Mouse (Mus musculus) midbrain, embryonic 10.5 days (tissue): Measurements from ENCODE around the gene Igf2bp3. TPM values are rescaled to one million over a fixed set of nuclear protein-coding genes. Genes with fewer than 3 reads are reported as not detected.

Experiments
- DNase-seq: peaks from one replicate; pipeline ENCODE4 v3.0.0-alpha.2; 2017; ENCODE audit warnings: low spot score
- H3K27ac ChIP-seq: fragments of 300-500 bp; sonication (generic); replicated peaks from 2 replicates; pipeline ENCODE4 v1.5.1; 2016; ENCODE audit warnings: mild to moderate bottlenecking
- H3K27me3 ChIP-seq: fragments of 300-500 bp; sonication (generic); 2 replicates; pipeline ENCODE4 v1.6.1; 2016; ENCODE audit warnings: low read depth, mild to moderate bottlenecking; ENCODE audit not compliant: poor library complexity, severe bottlenecking
- H3K36me3 ChIP-seq: fragments of 300-500 bp; sonication (generic); 2 replicates; pipeline ENCODE4 v1.6.1; 2016; ENCODE audit warnings: mild to moderate bottlenecking, moderate library complexity
- H3K4me1 ChIP-seq: fragments of 300-500 bp; sonication (generic); 2 replicates; pipeline ENCODE4 v1.6.1; 2016
- H3K4me3 ChIP-seq: fragments of 300-500 bp; sonication (generic); 2 replicates; pipeline ENCODE4 v1.5.1; 2016; ENCODE audit warnings: mild to moderate bottlenecking, moderate library complexity
- H3K9me3 ChIP-seq: fragments of 300-500 bp; sonication (generic); replicated peaks from 2 replicates; pipeline ENCODE4 v1.6.1; 2016; ENCODE audit warnings: mild to moderate bottlenecking
- WGBS: fragments of 180-500 bp; shearing (Covaris S2); methylation state at CpG from one replicate; pipeline ENCODE4 v1.1.7; 2016; 5-methylcytosine and 5-hydroxymethylcytosine counted together
- polyA plus RNA-seq: library from polyadenylated mRNA; unstranded; fragments of >200 nt; fragmentation: Nextera tagmentation; extraction: Ambion mirVana; gene quantifications from 2 replicates; pipeline ENCODE4 v1.2.1, GENCODE M21; 2016

The Igf2bp3 gene
- polyA plus RNA-seq, 1 experiment from 2014 or later: 148 TPM

GRCm38 (mm10) chr6:49206416-49206815 lies 8.3 kb downstream of the Igf2bp3 start:
- H3K4me1 ChIP-seq: peaks cover 36% of the 10 kb centered on the region
- peaks cover 80% of the 10 kb centered on the region for H3K36me3 ChIP-seq
- H3K27me3 ChIP-seq: no peaks in the 10 kb centered on the region
- H3K27ac ChIP-seq: no peak overlapping the region
- WGBS: 93% methylated on average over 1 of the region's 1 CpGs
- DNase-seq: no peak
- no peaks in the 10 kb centered on the region for H3K9me3 ChIP-seq
- no peak overlapping the region for H3K4me3 ChIP-seq

- 93% methylated on average over 10 of the region's 10 CpGs for WGBS
- H3K27ac ChIP-seq: no peak overlapping the region
- peaks cover 13% of the 10 kb centered on the region; the same call in 1 of the 2 replicates for H3K9me3 ChIP-seq
- peaks cover 3% of the 10 kb centered on the region; the same call in 1 of the 2 replicates for H3K4me1 ChIP-seq
- H3K4me3 ChIP-seq: no peak overlapping the region
- no peak for DNase-seq
- peaks cover 95% of the 10 kb centered on the region for H3K36me3 ChIP-seq
- H3K27me3 ChIP-seq: no peaks in the 10 kb centered on the region
Observed at GRCm38 (mm10) chr6:49195188-49195587, 19.6 kb downstream of the Igf2bp3 start.

- Histone ChIP-seq H3K4me3 (no peak overlapping the region), H3K9me3 (peaks cover 13% of the 10 kb centered on the region; the same call in 1 of the 2 replicates), H3K4me1 (peaks cover 3% of the 10 kb centered on the region; the same call in 1 of the 2 replicates), H3K27me3 (no peaks in the 10 kb centered on the region), H3K27ac (no peak overlapping the region), H3K36me3 (peaks cover 98% of the 10 kb centered on the region)
- no peak for DNase-seq
- 97% methylated on average over 4 of the region's 4 CpGs for WGBS
Observed at GRCm38 (mm10) chr6:49194536-49194935, 20.2 kb downstream of the Igf2bp3 start.

- Histone ChIP-seq H3K27ac (no peak overlapping the region), H3K9me3 (peaks cover under 1% of the 10 kb centered on the region; the same call in 1 of the 2 replicates), H3K4me1 (peaks cover 3% of the 10 kb centered on the region; the same call in 1 of the 2 replicates), H3K4me3 (no peak overlapping the region), H3K27me3 (no peaks in the 10 kb centered on the region), H3K36me3 (peaks cover 90% of the 10 kb centered on the region)
- DNase-seq: no peak
Observed at GRCm38 (mm10) chr6:49189363-49189762, 25.4 kb downstream of the Igf2bp3 start.

GRCm38 (mm10) chr6:49187299-49187698 lies 27.5 kb downstream of the Igf2bp3 start:
- DNase-seq: no peak
- H3K27ac ChIP-seq: no peak overlapping the region
- H3K36me3 ChIP-seq: peaks cover 73% of the 10 kb centered on the region
- no peaks in the 10 kb centered on the region; the same call in 1 of the 2 replicates for H3K9me3 ChIP-seq
- no peaks in the 10 kb centered on the region for H3K4me1 ChIP-seq
- WGBS: 84% methylated on average over 7 of the region's 7 CpGs
- no peaks in the 10 kb centered on the region for H3K27me3 ChIP-seq
- no peak overlapping the region for H3K4me3 ChIP-seq

- Histone ChIP-seq H3K36me3 (no peaks in the 10 kb centered on the region), H3K4me1 (peaks cover 9% of the 10 kb centered on the region), H3K27me3 (no peaks in the 10 kb centered on the region), H3K9me3 (no peaks in the 10 kb centered on the region), H3K27ac (no peak overlapping the region), H3K4me3 (no peak overlapping the region)
- 91% methylated on average over 5 of the region's 5 CpGs for WGBS
- DNase-seq: no peak
Observed at GRCm38 (mm10) chr6:49176018-49176417, 38.7 kb downstream of the Igf2bp3 start.

DNA sequence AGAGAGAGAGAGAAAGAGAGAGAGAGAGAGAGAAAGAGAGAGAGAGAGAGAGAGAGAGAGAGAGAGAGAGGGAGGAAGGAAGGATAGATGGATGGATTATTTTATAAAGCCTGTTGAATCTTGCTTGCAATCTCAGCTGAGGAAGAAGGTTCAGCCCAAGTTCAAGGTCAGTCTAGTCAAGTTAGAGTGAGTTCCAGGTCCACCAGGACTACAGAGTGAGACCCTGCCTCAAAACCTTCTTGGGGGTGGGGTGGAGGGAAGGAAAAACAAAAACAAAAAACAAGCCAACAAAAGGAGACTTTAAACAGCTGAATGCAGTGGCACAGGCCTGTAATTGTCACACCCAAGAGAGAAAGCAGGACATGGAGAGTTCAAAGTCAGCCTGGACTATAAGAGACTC lies 40.1 kb downstream of the Igf2bp3 start:
- DNase-seq: no peak
- Histone ChIP-seq H3K27me3 (no peaks in the 10 kb centered on the region), H3K4me1 (peaks cover 9% of the 10 kb centered on the region), H3K27ac (no peak overlapping the region), H3K9me3 (no peaks in the 10 kb centered on the region), H3K4me3 (no peak overlapping the region), H3K36me3 (no peaks in the 10 kb centered on the region)

GRCm38 (mm10) chr6:49173674-49174073 lies 41.1 kb downstream of the Igf2bp3 start:
- no peak for DNase-seq
- Histone ChIP-seq H3K9me3 (no peaks in the 10 kb centered on the region), H3K4me3 (no peak overlapping the region), H3K36me3 (no peaks in the 10 kb centered on the region), H3K27ac (no peak overlapping the region), H3K4me1 (peaks cover 14% of the 10 kb centered on the region), H3K27me3 (no peaks in the 10 kb centered on the region)
- WGBS: 95% methylated on average over 4 of the region's 4 CpGs

- Histone ChIP-seq H3K27ac (no peak overlapping the region), H3K27me3 (no peaks in the 10 kb centered on the region), H3K4me3 (no peak overlapping the region), H3K36me3 (no peaks in the 10 kb centered on the region), H3K9me3 (no peaks in the 10 kb centered on the region), H3K4me1 (peaks cover 15% of the 10 kb centered on the region)
- 94% methylated on average over 7 of the region's 7 CpGs for WGBS
- DNase-seq: no peak
Observed at GRCm38 (mm10) chr6:49173265-49173664, 41.5 kb downstream of the Igf2bp3 start.

- 95% methylated on average over 5 of the region's 5 CpGs for WGBS
- no peaks in the 10 kb centered on the region for H3K27me3 ChIP-seq
- peaks cover 30% of the 10 kb centered on the region for H3K4me1 ChIP-seq
- DNase-seq: no peak
- H3K27ac ChIP-seq: no peak overlapping the region
- H3K9me3 ChIP-seq: no peaks in the 10 kb centered on the region
- H3K4me3 ChIP-seq: no peak overlapping the region
- H3K36me3 ChIP-seq: peaks cover 5% of the 10 kb centered on the region; the same call in 1 of the 2 replicates
Observed at GRCm38 (mm10) chr6:49171216-49171615, 43.5 kb downstream of the Igf2bp3 start.

GRCm38 (mm10) chr6:49168648-49169047 lies 46.1 kb downstream of the Igf2bp3 start:
- Histone ChIP-seq H3K9me3 (no peaks in the 10 kb centered on the region), H3K4me1 (peaks cover 48% of the 10 kb centered on the region), H3K27ac (no peak overlapping the region), H3K36me3 (peaks cover 15% of the 10 kb centered on the region; the same call in 1 of the 2 replicates), H3K27me3 (no peaks in the 10 kb centered on the region), H3K4me3 (no peak overlapping the region)
- DNase-seq: no peak
- 87% methylated on average over 3 of the region's 3 CpGs for WGBS

DNA sequence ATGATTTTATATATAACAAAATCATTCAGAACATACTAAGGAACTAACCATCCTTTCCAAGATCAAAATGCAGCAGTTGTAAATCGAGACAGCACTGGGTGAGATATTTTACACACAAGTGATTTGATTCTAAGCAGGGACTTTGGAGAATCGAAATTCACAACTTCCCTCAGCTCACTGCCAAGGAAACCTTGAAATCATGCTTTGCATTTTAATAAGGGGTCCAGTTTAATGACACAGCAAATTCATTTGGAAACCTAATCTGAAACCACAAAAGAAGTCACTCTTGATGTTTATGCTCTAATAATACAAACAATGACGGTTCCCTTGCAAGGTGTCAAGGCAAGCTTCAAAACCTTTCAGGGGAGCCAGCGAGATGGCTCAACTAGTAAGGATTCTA lies 47.4 kb downstream of the Igf2bp3 start:
- H3K9me3 ChIP-seq: no peaks in the 10 kb centered on the region
- H3K27ac ChIP-seq: no peak overlapping the region
- H3K4me3 ChIP-seq: no peak overlapping the region
- H3K4me1 ChIP-seq: peaks cover 39% of the 10 kb centered on the region
- 73% methylated on average over 4 of the region's 4 CpGs for WGBS
- no peaks in the 10 kb centered on the region for H3K27me3 ChIP-seq
- H3K36me3 ChIP-seq: peaks cover 15% of the 10 kb centered on the region; the same call in 1 of the 2 replicates
- no peak for DNase-seq

DNA sequence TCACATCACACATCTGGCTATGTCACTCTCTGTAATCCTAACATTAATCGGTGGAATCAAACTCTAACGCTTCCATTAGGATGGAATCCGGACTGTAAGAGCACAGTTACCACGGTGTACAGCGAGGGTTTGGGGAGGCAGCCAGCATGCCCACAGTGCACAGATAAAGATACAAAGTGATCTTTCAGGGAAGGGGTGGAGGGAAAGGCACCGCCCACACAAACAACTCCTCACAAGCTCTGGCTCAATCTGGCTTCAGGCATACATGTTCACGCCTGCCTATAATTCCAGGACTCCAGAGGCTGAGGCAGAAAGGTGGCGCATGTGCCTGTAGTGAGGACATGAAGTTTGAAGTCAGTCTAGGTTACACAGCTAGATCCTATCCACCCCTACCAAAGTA lies 48.4 kb downstream of the Igf2bp3 start:
- peaks cover 15% of the 10 kb centered on the region; the same call in 1 of the 2 replicates for H3K36me3 ChIP-seq
- H3K4me3 ChIP-seq: no peak overlapping the region
- no peaks in the 10 kb centered on the region for H3K9me3 ChIP-seq
- peaks cover 39% of the 10 kb centered on the region for H3K4me1 ChIP-seq
- DNase-seq: no peak
- 93% methylated on average over 8 of the region's 8 CpGs for WGBS
- H3K27me3 ChIP-seq: no peaks in the 10 kb centered on the region
- H3K27ac ChIP-seq: no peak overlapping the region

- Histone ChIP-seq H3K36me3 (peaks cover 15% of the 10 kb centered on the region; the same call in 1 of the 2 replicates), H3K4me3 (no peak overlapping the region), H3K27me3 (no peaks in the 10 kb centered on the region), H3K27ac (no peak overlapping the region), H3K4me1 (peaks cover 39% of the 10 kb centered on the region), H3K9me3 (no peaks in the 10 kb centered on the region)
- 88% methylated on average over 6 of the region's 6 CpGs for WGBS
- no peak for DNase-seq
Observed at GRCm38 (mm10) chr6:49165855-49166254, 48.9 kb downstream of the Igf2bp3 start.
